Mouse (Mus musculus) retina, postnatal 1 day (tissue): ENCODE measurements at regions not wholly inside any gene's neighbourhood (a gene's known extent, or its start where the extent isn't known, plus 50 kb on each side); places are given as distances from the start of the nearest gene placed in this dataset.

Source experiments
- DNase-seq: peaks from one replicate; pipeline ENCODE4 v3.0.0-alpha.2; 2012

- DNase-seq, result no peak
Observed at GRCm38 (mm10) chr17:83917781-83918180, 70.0 kb upstream of the Haao start.

- peak; percentile 48 for DNase-seq
Observed at GRCm38 (mm10) chr17:83916684-83917166, 69.0 kb upstream of the Haao start.

GRCm38 (mm10) chr17:83915034-83915433, 67.3 kb upstream of the Haao start:
- no peak for DNase-seq

GRCm38 (mm10) chr17:83914603-83915002, 66.8 kb upstream of the Haao start:
- DNase-seq, result no peak

GRCm38 (mm10) chr17:83913711-83914415, 66.1 kb upstream of the Haao start:
- DNase-seq, result no peak

GRCm38 (mm10) chr17:83912421-83912820, 64.7 kb upstream of the Haao start:
- DNase-seq, result no peak

GRCm38 (mm10) chr17:83908811-83909210, 61.0 kb upstream of the Haao start:
- no peak for DNase-seq

GRCm38 (mm10) chr17:83907538-83907937, 59.8 kb upstream of the Haao start:
- no peak for DNase-seq

- DNase-seq, result no peak
Observed at GRCm38 (mm10) chr17:83906751-83907537, 59.2 kb upstream of the Haao start.

GRCm38 (mm10) chr17:83903467-83903866, 55.7 kb upstream of the Haao start:
- peak; percentile 91 for DNase-seq

GRCm38 (mm10) chr17:83902523-83902922, 54.8 kb upstream of the Haao start:
- DNase-seq, result no peak

GRCm38 (mm10) chr17:83902091-83902490, 54.3 kb upstream of the Haao start:
- DNase-seq, result no peak

- DNase-seq, result no peak
Observed at GRCm38 (mm10) chr17:83899588-83900152, 51.9 kb upstream of the Haao start.

- DNase-seq, result no peak
Observed at GRCm38 (mm10) chr17:83898531-83898930, 50.8 kb upstream of the Haao start.
